Mouse (Mus musculus) intestine, embryonic 16.5 days (tissue): ENCODE results near the gene Zmynd8. TPM values are rescaled to one million over a fixed set of nuclear protein-coding genes. Genes with fewer than 3 reads are reported as not detected.

Experiments
- ATAC-seq: fragments of 200-750 bp; cut with Nextera tagmentation; 2 replicates; pipeline ENCODE4 v1.8.0; 2017; ENCODE audit warnings: moderate TSS enrichment, moderate library complexity
- H3K27ac ChIP-seq: fragments of 300-500 bp; sonication (generic); 2 replicates; pipeline ENCODE4 v1.5.1; 2014; ENCODE audit warnings: mild to moderate bottlenecking, low read length
- H3K27me3 ChIP-seq: fragments of 300-500 bp; sonication (generic); replicated peaks from 2 replicates; pipeline ENCODE4 v1.6.1; 2014; ENCODE audit warnings: low read length, control low read depth, mixed read lengths; ENCODE audit not compliant: control insufficient read depth, insufficient read depth
- H3K36me3 ChIP-seq: fragments of 300-500 bp; sonication (generic); 2 replicates; pipeline ENCODE4 v1.6.1; 2014; ENCODE audit warnings: low read length, control low read depth; ENCODE audit not compliant: control insufficient read depth, insufficient read depth
- H3K4me1 ChIP-seq: fragments of 300-500 bp; sonication (generic); 2 replicates; pipeline ENCODE4 v1.6.1; 2014; ENCODE audit warnings: low read length, control low read depth, mixed read lengths; ENCODE audit not compliant: control insufficient read depth, insufficient read depth
- H3K4me2 ChIP-seq: fragments of 300-500 bp; sonication (generic); 2 replicates; pipeline ENCODE4 v1.6.1; 2014; ENCODE audit warnings: low read depth, low read length, control low read depth
- H3K4me3 ChIP-seq: fragments of 300-500 bp; sonication (generic); 2 replicates; pipeline ENCODE4 v1.5.1; 2014; ENCODE audit warnings: mild to moderate bottlenecking, low read length
- H3K9ac ChIP-seq: fragments of 300-500 bp; sonication (generic); 2 replicates; pipeline ENCODE4 v1.6.1; 2014; ENCODE audit warnings: low read depth, low read length
- H3K9me3 ChIP-seq: fragments of 300-500 bp; sonication (generic); 2 replicates; pipeline ENCODE4 v1.6.1; 2016; ENCODE audit warnings: low read length, control low read depth; ENCODE audit not compliant: control insufficient read depth
- WGBS: fragments of 180-500 bp; shearing (Covaris S2); extraction: QIAGEN DNeasy Blood & Tissue Kit; methylation state at CpG from one replicate; pipeline ENCODE4 v1.1.7; 2014; 5-methylcytosine and 5-hydroxymethylcytosine counted together
- polyA plus RNA-seq: library from polyadenylated mRNA; unstranded; fragments of >200 nt; fragmentation: Nextera tagmentation; extraction: Ambion mirVana; gene quantifications from 2 replicates; pipeline ENCODE4 v1.2.1, GENCODE M21; 2015

Gene Zmynd8
- polyA plus RNA-seq, 1 experiment from 2014 or later = 61.6 TPM

GRCm38 (mm10) chr2:165834601-165835000 lies 64.2 kb downstream of the Zmynd8 start:
- H3K9me3 ChIP-seq = no peaks in the 10 kb centered on the region
- ATAC-seq = no peak
- peaks cover 35% of the 10 kb centered on the region for H3K36me3 ChIP-seq
- H3K4me2 ChIP-seq = no peak overlapping the region
- no peak overlapping the region for H3K4me3 ChIP-seq
- WGBS = 91% methylated on average over 13 of the region's 13 CpGs
- H3K27me3 ChIP-seq = no peaks in the 10 kb centered on the region
- H3K27ac ChIP-seq = no peak overlapping the region
- peaks cover 2% of the 10 kb centered on the region; the same call in 1 of the 2 replicates for H3K4me1 ChIP-seq
- H3K9ac ChIP-seq = no peak overlapping the region

DNA sequence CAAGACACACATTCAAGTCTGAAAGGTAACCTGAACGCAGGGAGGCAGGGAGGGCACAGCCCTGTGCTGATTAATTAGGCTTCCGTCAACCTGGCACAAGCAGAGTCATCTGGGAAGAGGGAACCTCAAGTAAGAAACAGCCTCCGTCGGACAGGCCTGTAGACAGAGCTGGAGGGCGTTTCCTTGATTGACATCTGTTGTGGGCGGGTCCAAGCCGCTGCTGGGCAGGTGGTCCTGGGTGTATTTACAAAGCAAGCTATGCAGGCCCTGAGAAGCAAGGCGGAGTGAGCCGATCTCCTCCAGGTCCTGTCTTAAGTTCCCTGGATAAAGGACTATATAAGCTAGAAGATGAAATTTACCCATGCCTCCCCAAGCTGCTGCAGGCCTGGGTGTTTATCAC lies 65.3 kb downstream of the Zmynd8 start:
- no peak overlapping the region for H3K27ac ChIP-seq
- H3K9me3 ChIP-seq = no peaks in the 10 kb centered on the region
- no peak overlapping the region for H3K9ac ChIP-seq
- ATAC-seq = no peak
- peaks cover 2% of the 10 kb centered on the region; the same call in 1 of the 2 replicates for H3K4me1 ChIP-seq
- no peaks in the 10 kb centered on the region for H3K27me3 ChIP-seq
- no peak overlapping the region for H3K4me3 ChIP-seq
- H3K4me2 ChIP-seq = no peak overlapping the region
- WGBS = 59% methylated on average over 9 of the region's 9 CpGs
- peaks cover 32% of the 10 kb centered on the region for H3K36me3 ChIP-seq

DNA sequence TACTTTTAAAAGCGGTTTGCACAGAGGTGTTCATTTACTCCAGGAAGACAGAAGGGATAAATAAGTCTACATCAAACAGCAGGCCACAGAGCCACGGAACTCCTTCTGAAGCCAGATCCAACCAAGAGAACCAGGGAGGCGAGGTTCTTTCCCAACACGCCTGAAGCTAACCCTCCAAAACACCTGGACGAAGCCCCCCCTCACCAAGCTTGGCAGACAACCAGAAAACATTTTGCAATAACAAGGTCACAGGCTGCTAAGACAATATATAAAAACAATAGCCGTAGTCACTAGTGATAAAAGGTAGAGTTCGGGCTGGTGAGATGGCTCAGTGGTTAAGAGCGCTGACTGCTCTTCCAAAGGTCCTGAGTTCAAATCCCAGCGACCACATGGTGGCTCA lies 66.1 kb downstream of the Zmynd8 start:
- no peak overlapping the region for H3K4me2 ChIP-seq
- no peak overlapping the region for H3K9ac ChIP-seq
- no peak overlapping the region for H3K4me3 ChIP-seq
- H3K4me1 ChIP-seq = peaks cover 2% of the 10 kb centered on the region; the same call in 1 of the 2 replicates
- 83% methylated on average over 9 of the region's 9 CpGs for WGBS
- ATAC-seq = no peak
- no peak overlapping the region for H3K27ac ChIP-seq
- H3K36me3 ChIP-seq = peaks cover 29% of the 10 kb centered on the region
- no peaks in the 10 kb centered on the region for H3K27me3 ChIP-seq
- no peaks in the 10 kb centered on the region for H3K9me3 ChIP-seq

DNA sequence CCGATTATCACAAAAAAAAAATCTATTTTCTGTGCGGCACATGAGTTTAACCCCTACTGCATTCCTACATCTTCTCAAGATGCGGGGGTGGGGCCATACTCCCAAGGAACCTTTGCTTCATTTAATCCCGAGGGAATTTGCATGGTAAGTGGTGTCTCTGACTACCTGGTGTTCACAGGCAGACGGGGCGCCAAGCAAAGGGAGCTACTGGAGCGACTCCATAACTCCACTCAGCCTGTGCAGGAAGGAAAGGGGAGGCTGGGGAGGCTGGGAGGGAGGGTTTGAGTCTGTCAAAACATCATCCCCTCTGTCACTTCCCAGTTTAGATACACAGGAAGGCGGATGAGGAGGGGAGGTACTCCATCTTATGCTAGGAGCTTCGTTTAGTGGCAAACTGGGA lies 66.5 kb downstream of the Zmynd8 start:
- H3K27me3 ChIP-seq = no peaks in the 10 kb centered on the region
- no peaks in the 10 kb centered on the region for H3K9me3 ChIP-seq
- no peak overlapping the region for H3K4me2 ChIP-seq
- no peak overlapping the region for H3K9ac ChIP-seq
- WGBS = 71% methylated on average over 9 of the region's 9 CpGs
- no peak overlapping the region for H3K4me3 ChIP-seq
- peaks cover 32% of the 10 kb centered on the region for H3K36me3 ChIP-seq
- no peak for ATAC-seq
- H3K4me1 ChIP-seq = peaks cover 2% of the 10 kb centered on the region; the same call in 1 of the 2 replicates
- H3K27ac ChIP-seq = no peak overlapping the region

DNA sequence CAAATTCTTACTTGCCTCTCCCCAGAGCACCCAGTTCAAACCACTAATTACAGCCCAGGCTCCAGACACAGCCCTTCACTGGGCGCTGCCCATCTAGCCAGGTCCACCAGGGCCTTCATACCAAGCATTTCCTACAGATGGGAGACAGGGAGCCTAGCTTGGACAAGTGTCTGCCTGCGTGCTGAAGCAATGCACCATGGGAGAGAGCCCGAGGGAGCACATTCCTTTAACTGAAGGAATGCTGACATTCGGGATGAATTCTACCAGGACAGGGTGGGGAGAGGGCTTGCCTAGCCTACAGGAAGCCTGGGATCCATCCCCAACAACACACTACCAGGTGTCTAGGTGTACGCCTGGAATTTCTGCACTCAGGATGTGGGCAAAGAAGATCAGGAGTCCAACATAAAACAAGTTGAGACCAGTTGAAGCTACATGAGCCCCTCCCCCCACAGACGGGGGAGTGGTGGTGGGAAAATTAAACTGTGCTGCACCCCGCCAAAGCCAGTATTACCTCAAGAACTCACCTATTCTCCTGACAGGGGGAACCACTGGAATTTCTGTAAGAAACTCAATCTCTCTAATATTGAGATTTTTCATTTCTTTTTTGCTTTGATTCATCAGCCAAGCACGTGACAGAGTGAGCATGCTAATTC lies 67.1 kb downstream of the Zmynd8 start:
- 68% methylated on average over 8 of the region's 8 CpGs for WGBS
- H3K4me1 ChIP-seq = peaks cover 2% of the 10 kb centered on the region; the same call in 1 of the 2 replicates
- H3K9me3 ChIP-seq = no peaks in the 10 kb centered on the region
- H3K4me3 ChIP-seq = no peak overlapping the region
- H3K27ac ChIP-seq = no peak overlapping the region
- no peak overlapping the region for H3K4me2 ChIP-seq
- peaks cover 32% of the 10 kb centered on the region for H3K36me3 ChIP-seq
- no peak overlapping the region for H3K9ac ChIP-seq
- ATAC-seq = no peak
- H3K27me3 ChIP-seq = no peaks in the 10 kb centered on the region

DNA sequence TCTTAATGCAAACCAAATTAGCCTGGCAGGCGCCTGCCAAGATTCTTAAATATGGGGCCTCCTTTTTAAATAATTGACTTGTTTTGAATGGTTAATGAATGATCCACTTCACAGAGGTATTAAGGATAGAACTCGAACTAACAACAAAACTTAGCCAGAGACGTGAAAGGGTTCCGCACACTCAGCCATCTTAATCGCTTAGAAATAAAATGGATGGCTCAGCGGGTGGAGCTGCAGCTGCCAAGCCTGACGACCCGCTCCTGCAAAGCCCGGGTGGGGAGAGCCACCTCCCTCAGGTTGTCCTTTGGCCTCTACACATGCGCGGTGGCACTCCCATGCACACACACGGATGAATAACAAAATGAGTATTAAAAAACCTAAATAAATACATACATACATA lies 70.0 kb downstream of the Zmynd8 start:
- H3K4me2 ChIP-seq = no peak overlapping the region
- H3K9ac ChIP-seq = no peak overlapping the region
- H3K27ac ChIP-seq = no peak overlapping the region
- H3K36me3 ChIP-seq = peaks cover 32% of the 10 kb centered on the region
- WGBS = 73% methylated on average over 12 of the region's 12 CpGs
- ATAC-seq = no peak
- no peaks in the 10 kb centered on the region for H3K9me3 ChIP-seq
- peaks cover 2% of the 10 kb centered on the region; the same call in 1 of the 2 replicates for H3K4me1 ChIP-seq
- H3K27me3 ChIP-seq = no peaks in the 10 kb centered on the region
- no peak overlapping the region for H3K4me3 ChIP-seq

GRCm38 (mm10) chr2:165825964-165826712 lies 72.7 kb downstream of the Zmynd8 start:
- no peaks in the 10 kb centered on the region for H3K27me3 ChIP-seq
- no peak overlapping the region for H3K27ac ChIP-seq
- peak; percentile 65 for ATAC-seq
- H3K9me3 ChIP-seq = no peaks in the 10 kb centered on the region
- 78% methylated on average over 10 of the region's 10 CpGs for WGBS
- no peak overlapping the region for H3K4me3 ChIP-seq
- no peak overlapping the region for H3K9ac ChIP-seq
- H3K36me3 ChIP-seq = peaks cover 37% of the 10 kb centered on the region
- no peak overlapping the region for H3K4me2 ChIP-seq
- no peaks in the 10 kb centered on the region; the same call in 1 of the 2 replicates for H3K4me1 ChIP-seq

GRCm38 (mm10) chr2:165825261-165825900 lies 73.4 kb downstream of the Zmynd8 start:
- no peak overlapping the region for H3K9ac ChIP-seq
- 87% methylated on average over 17 of the region's 17 CpGs for WGBS
- no peak for ATAC-seq
- H3K36me3 ChIP-seq = peaks cover 37% of the 10 kb centered on the region
- H3K27ac ChIP-seq = no peak overlapping the region
- no peak overlapping the region for H3K4me3 ChIP-seq
- H3K4me2 ChIP-seq = no peak overlapping the region
- no peaks in the 10 kb centered on the region for H3K9me3 ChIP-seq
- no peaks in the 10 kb centered on the region for H3K27me3 ChIP-seq
- H3K4me1 ChIP-seq = no peaks in the 10 kb centered on the region

DNA sequence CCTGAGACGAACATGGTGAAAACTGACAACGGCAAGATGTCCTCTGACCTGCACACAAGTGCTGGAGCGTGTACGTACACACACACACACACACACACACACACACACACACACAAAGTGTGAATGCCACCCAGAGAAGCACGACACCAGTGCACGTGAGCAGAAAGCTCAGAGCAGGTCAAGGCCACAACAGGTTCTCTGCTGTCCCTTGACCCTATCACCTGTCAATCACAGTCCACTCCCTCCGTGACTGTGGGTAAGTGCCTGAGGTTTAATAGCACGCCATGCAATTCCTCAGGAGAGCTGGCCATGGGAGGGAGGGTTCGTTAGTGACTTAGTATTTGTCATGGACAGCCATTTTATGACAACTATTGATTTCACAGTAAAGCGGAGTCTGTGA lies 74.0 kb downstream of the Zmynd8 start:
- Histone ChIP-seq H3K27ac (no peak overlapping the region), H3K27me3 (no peaks in the 10 kb centered on the region), H3K4me1 (no peaks in the 10 kb centered on the region), H3K36me3 (peaks cover 37% of the 10 kb centered on the region), H3K9ac (no peak overlapping the region), H3K4me3 (no peak overlapping the region), H3K9me3 (no peaks in the 10 kb centered on the region), H3K4me2 (no peak overlapping the region)
- ATAC-seq = no peak
- 87% methylated on average over 10 of the region's 10 CpGs for WGBS
